In genomic region chr3:51358660-51359557, GRCm38 (mm10) we compare ENCODE assay signal across 8 mouse cellular contexts. TPM values are rescaled to one million over a fixed set of nuclear protein-coding genes. Genes with fewer than 3 reads are reported as not detected.
A peak's percentile ranks its signal among the peaks of the same experiment; 100 is the strongest.
DNase-seq lines count a peak whose midpoint lies in the region; ATAC-seq and TF ChIP-seq lines count a peak whose summit lies in the region.

No protein-coding gene starts in this region.

- peak overlapping the region; percentile 11; the same call in 1 of the 2 replicates for H3K27ac ChIP-seq in ES-E14 (ENCODE audit: insufficient read depth, low read depth, low read length, poor library complexity, severe bottlenecking)
- H3K27ac ChIP-seq in brown adipose tissue, adult 24 weeks (replicated peaks; ENCODE audit: low read depth, low read length) = no peak overlapping the region
- H3K27ac ChIP-seq in forebrain, embryonic 14.5 days (ENCODE audit: low read depth, low read length) = no peak overlapping the region
- 0 out of 2 replicates have a peak overlapping the region, but pooled peaks have one; percentile 15 for H3K27ac ChIP-seq in layer of hippocampus, adult 2 months
- peak overlapping the region; percentile 53 for H3K27ac ChIP-seq in lung, embryonic 16.5 days (ENCODE audit: low read length)

- peaks cover 2 to 10% of the 10 kb centered on the region in 2 experiments; a peak in 1 of 4 replicates for H3K4me1 ChIP-seq in ES-E14 (ENCODE audit: control insufficient read depth in 2 of 2, insufficient read depth in 2 of 2, low read length in 2 of 2, poor library complexity in 1 of 2)
- H3K4me1 ChIP-seq in brown adipose tissue, adult 24 weeks (ENCODE audit: control insufficient read depth, insufficient read depth, insufficient read length, low read length) = no peaks in the 10 kb centered on the region
- no peaks in the 10 kb centered on the region for H3K4me1 ChIP-seq in forebrain, embryonic 14.5 days (ENCODE audit: control insufficient read depth, insufficient read depth, low read length)
- H3K4me1 ChIP-seq in lung, embryonic 16.5 days (replicated peaks; ENCODE audit: control insufficient read depth, insufficient read depth, low read length) = peaks cover 4% of the 10 kb centered on the region

- intact Hi-C loops in heart, postnatal 25 days (cut with DNase I) = no loop called here

- DNase-seq in ES-E14 (ENCODE audit: low read depth, low spot score) = peak; percentile 80
- DNase-seq in forebrain, embryonic 14.5 days (ENCODE audit: low spot score) = peak; percentile 58
- DNase-seq in heart, postnatal 25 days (ENCODE audit: low spot score) = peak; percentile 34
- DNase-seq in layer of hippocampus, adult 2 months (ENCODE audit: low spot score in 2 of 2) = peak; percentile 31 to 66
- peak; percentile 76 to 87 for DNase-seq in thymus, postnatal 10 days (ENCODE audit: low spot score in 2 of 2)

- 0 out of 2 replicates have a peak, but pooled peaks have one; percentile 5 for TF ChIP-seq CTCF in layer of hippocampus, adult 2 months (conservative IDR thresholded peaks at IDR 0.05)

- WGBS in forebrain, embryonic 14.5 days = under 1% methylated on average over 49 of the region's 50 CpGs
- WGBS in lung, embryonic 16.5 days = under 1% methylated on average over 50 of the region's 50 CpGs

- no peaks in the 10 kb centered on the region for H3K9me3 ChIP-seq in ES-E14 (ENCODE audit: control insufficient read depth, insufficient read depth, low read depth, low read length)
- H3K9me3 ChIP-seq in forebrain, embryonic 14.5 days (replicated peaks; ENCODE audit: control insufficient read depth, low read length) = no peaks in the 10 kb centered on the region
- no peaks in the 10 kb centered on the region for H3K9me3 ChIP-seq in lung, embryonic 16.5 days (ENCODE audit: control insufficient read depth, low read length)

- peak overlapping the region; percentile 59 for H3K4me2 ChIP-seq in forebrain, embryonic 14.5 days (ENCODE audit: low read length)
- peak overlapping the region; percentile 80 for H3K4me2 ChIP-seq in lung, embryonic 16.5 days (ENCODE audit: low read depth, low read length)

- H3K36me3 ChIP-seq in ES-E14 (ENCODE audit: control insufficient read depth, insufficient read depth, low read length, poor library complexity, severe bottlenecking) = no peaks in the 10 kb centered on the region
- no peaks in the 10 kb centered on the region for H3K36me3 ChIP-seq in forebrain, embryonic 14.5 days (ENCODE audit: control insufficient read depth, insufficient read depth, low read length)
- H3K36me3 ChIP-seq in lung, embryonic 16.5 days (ENCODE audit: control insufficient read depth, insufficient read depth, low read length) = no peaks in the 10 kb centered on the region

- in situ Hi-C loops in ES-E14 (cut with MboI; ENCODE audit: low sequenced_read_pairs in 2 of 2, unreplicated experiment in 2 of 2) = loop anchor here in 1 of 2 experiments (10.0 kb wide), 1 partner anchor 124 kb away; no protein-coding TSS in a partner anchor

- H3K9ac ChIP-seq in ES-E14 (ENCODE audit: insufficient read depth, low read depth, low read length, poor library complexity, severe bottlenecking) = peak overlapping the region; percentile 76
- peak overlapping the region; percentile 53 for H3K9ac ChIP-seq in forebrain, embryonic 14.5 days (ENCODE audit: low read length)
- peak overlapping the region; percentile 67 for H3K9ac ChIP-seq in lung, embryonic 16.5 days (ENCODE audit: low read length)

- H3K4me3 ChIP-seq in ES-E14 (ENCODE audit: insufficient read depth in 1 of 2, low read depth in 1 of 2, low read length in 2 of 2, poor library complexity in 1 of 2, severe bottlenecking in 1 of 2) = peak overlapping the region; percentile 66 to 82
- H3K4me3 ChIP-seq in brown adipose tissue, adult 24 weeks (ENCODE audit: insufficient read depth, low read depth, low read length) = peak overlapping the region; percentile 63
- peak overlapping the region; percentile 38 for H3K4me3 ChIP-seq in forebrain, embryonic 14.5 days (ENCODE audit: low read depth, low read length)
- peak overlapping the region; percentile 62 for H3K4me3 ChIP-seq in layer of hippocampus, adult 2 months
- peak overlapping the region; percentile 63 for H3K4me3 ChIP-seq in lung, embryonic 16.5 days (ENCODE audit: low read length)

- ATAC-seq in forebrain, embryonic 14.5 days = peak; percentile 57
- peak; percentile 81 for ATAC-seq in lung, embryonic 16.5 days (ENCODE audit: low read depth)
- ATAC-seq in neutrophil, adult 5-6 weeks (ENCODE audit: extremely low read depth, insufficient number of reproducible peaks, low FRiP score, poor library complexity, severe bottlenecking) = peak; percentile 60

- H3K27me3 ChIP-seq in forebrain, embryonic 14.5 days (replicated peaks; ENCODE audit: control insufficient read depth, insufficient read depth, low read length) = 0 out of 2 replicates have a peak, but pooled peaks cover 8% of the 10 kb centered on the region
- H3K27me3 ChIP-seq in lung, embryonic 16.5 days (ENCODE audit: control insufficient read depth, insufficient read depth, low read depth, low read length) = no peaks in the 10 kb centered on the region; the same call in 1 of the 2 replicates

TF ChIP-seq in ES-E14, 5 proteins besides CTCF, POLR2A, EP300 and RAD21:
- TF ChIP-seq MAFK (IDR thresholded peaks at IDR 0.05; ENCODE audit: insufficient read depth, low read depth, low read length) (peak; percentile 83), CHD2 (IDR thresholded peaks at IDR 0.05; ENCODE audit: low read depth, low read length) (no peak)

RNA-seq across cellular contexts. Expression of gene Elf2, which starts 18.4 kb away (rescaled TPM):
- total RNA-seq in ES-E14 (2012; rRNA removed) = 26.7 and 28.4 TPM in 2 replicates
- 20.0 and 24.1 TPM in 2 replicates for polyA plus RNA-seq in brown adipose tissue, adult 24 weeks (2012; ENCODE audit: insufficient read depth, insufficient read length, missing spikeins)
- polyA plus RNA-seq in forebrain, embryonic 14.5 days (2014; fragmentation: Nextera tagmentation; extraction: Ambion mirVana) = 37.2 and 49.9 TPM in 2 replicates
- total RNA-seq in heart, postnatal 25 days (2021) = 10 to 100 TPM; 55.6 to 65.7 TPM
- total RNA-seq in layer of hippocampus, adult 2 months (2021) = 10 to 100 TPM; 54.6 to 54.9 TPM
- polyA plus RNA-seq in lung, embryonic 16.5 days (2015; fragmentation: Nextera tagmentation; extraction: Ambion mirVana) = 68.4 and 74.5 TPM in 2 replicates
- 173 and 175 TPM in 2 replicates for total RNA-seq in neutrophil, adult 5-6 weeks (2017)

RNA-seq across cellular contexts. Expression of gene Mgarp, which starts 37.6 kb away (rescaled TPM):
- 12.5 and 17.5 TPM in 2 replicates for total RNA-seq in ES-E14 (2012; rRNA removed)
- not detected in 2 replicates for polyA plus RNA-seq in brown adipose tissue, adult 24 weeks (2012; ENCODE audit: insufficient read depth, insufficient read length, missing spikeins)
- 0.56 and 0.77 TPM in 2 replicates for polyA plus RNA-seq in forebrain, embryonic 14.5 days (2014; fragmentation: Nextera tagmentation; extraction: Ambion mirVana)
- total RNA-seq in heart, postnatal 25 days (2021) = under 1 TPM; 0.23 to 0.31 TPM
- total RNA-seq in layer of hippocampus, adult 2 months (2021) = not detected
- polyA plus RNA-seq in lung, embryonic 16.5 days (2015; fragmentation: Nextera tagmentation; extraction: Ambion mirVana) = 1.2 and 1.9 TPM in 2 replicates
- not detected in 2 replicates for total RNA-seq in neutrophil, adult 5-6 weeks (2017)

RNA-seq across cellular contexts. Expression of gene Ndufc1, which starts 49.9 kb away (rescaled TPM):
- total RNA-seq in ES-E14 (2012; rRNA removed) = 152 and 231 TPM in 2 replicates
- 1,941 and 2,055 TPM in 2 replicates for polyA plus RNA-seq in brown adipose tissue, adult 24 weeks (2012; ENCODE audit: insufficient read depth, insufficient read length, missing spikeins)
- polyA plus RNA-seq in forebrain, embryonic 14.5 days (2014; fragmentation: Nextera tagmentation; extraction: Ambion mirVana) = 715 and 875 TPM in 2 replicates
- total RNA-seq in heart, postnatal 25 days (2021) = 1,000 to 10,000 TPM; 1,646 to 1,675 TPM
- total RNA-seq in layer of hippocampus, adult 2 months (2021) = 100 to 1,000 TPM; 287 to 299 TPM
- 677 and 741 TPM in 2 replicates for polyA plus RNA-seq in lung, embryonic 16.5 days (2015; fragmentation: Nextera tagmentation; extraction: Ambion mirVana)
- total RNA-seq in neutrophil, adult 5-6 weeks (2017) = 9.1 and 17.5 TPM in 2 replicates

RNA-seq across cellular contexts. Expression of gene Naa15, which starts 56.0 kb away (rescaled TPM):
- total RNA-seq in ES-E14 (2012; rRNA removed) = 43.7 and 53.4 TPM in 2 replicates
- polyA plus RNA-seq in brown adipose tissue, adult 24 weeks (2012; ENCODE audit: insufficient read depth, insufficient read length, missing spikeins) = 22.5 and 26.8 TPM in 2 replicates
- polyA plus RNA-seq in forebrain, embryonic 14.5 days (2014; fragmentation: Nextera tagmentation; extraction: Ambion mirVana) = 26.6 and 37.4 TPM in 2 replicates
- total RNA-seq in heart, postnatal 25 days (2021) = 10 to 100 TPM; 41.6 to 47.1 TPM
- 10 to 100 TPM; 55.0 to 58.1 TPM for total RNA-seq in layer of hippocampus, adult 2 months (2021)
- 30.0 and 32.2 TPM in 2 replicates for polyA plus RNA-seq in lung, embryonic 16.5 days (2015; fragmentation: Nextera tagmentation; extraction: Ambion mirVana)
- 78.2 and 80.2 TPM in 2 replicates for total RNA-seq in neutrophil, adult 5-6 weeks (2017)

Comparison
In these comparisons a context has a peak if more than half of its experiments do, and no peak if none do; other contexts are left out.
1. H3K27ac ChIP-seq: peak in ES-E14 (single experiment), layer of hippocampus, adult 2 months (single experiment) and lung, embryonic 16.5 days (single experiment); none in brown adipose tissue, adult 24 weeks (single experiment) and forebrain, embryonic 14.5 days (single experiment).
2. RNA of gene Mgarp, which starts 37.6 kb away (total RNA-seq): 12.5 to 17.5 TPM in ES-E14; 0.23 to 0.31 TPM in heart, postnatal 25 days, not detected in layer of hippocampus, adult 2 months and not detected in neutrophil, adult 5-6 weeks; every median in the first group is over 10 times any median in the second.
3. Peak in every context shown above with its lines, with median percentiles within 50 percentile points of each other: DNase-seq, H3K4me3 ChIP-seq, H3K9ac ChIP-seq and ATAC-seq.